Mouse (Mus musculus) liver, embryonic 12.5 days (tissue): ENCODE data around the gene Dpy30. TPM values are rescaled to one million over a fixed set of nuclear protein-coding genes. Genes with fewer than 3 reads are reported as not detected.
A peak's percentile ranks its signal among the peaks of the same experiment; 100 is the strongest.
"Not testable (repeated sequence)": the region's sequence is repeated elsewhere in the genome, so short reads cannot be mapped to it uniquely, and the experiment has no call there.

Experiments
- ATAC-seq: fragments of 200-750 bp; cut with Nextera tagmentation; 2 replicates; pipeline ENCODE4 v1.8.0; 2017; ENCODE audit warnings: moderate number of reproducible peaks, mild to moderate bottlenecking, moderate library complexity
- H3K27ac ChIP-seq: fragments of 300-500 bp; sonication (generic); 2 replicates; pipeline ENCODE4 v1.5.1; 2016; ENCODE audit warnings: mild to moderate bottlenecking
- H3K27me3 ChIP-seq: fragments of 300-500 bp; sonication (generic); replicated peaks from 2 replicates; pipeline ENCODE4 v1.6.1; 2016; ENCODE audit warnings: mild to moderate bottlenecking, moderate library complexity
- H3K36me3 ChIP-seq: fragments of 300-500 bp; sonication (generic); 2 replicates; pipeline ENCODE4 v1.6.1; 2016; ENCODE audit warnings: mild to moderate bottlenecking, moderate library complexity
- H3K4me1 ChIP-seq: fragments of 300-500 bp; sonication (generic); 2 replicates; pipeline ENCODE4 v1.6.1; 2016
- H3K4me2 ChIP-seq: fragments of 300-500 bp; sonication (generic); 2 replicates; pipeline ENCODE4 v1.6.1; 2016; ENCODE audit warnings: mild to moderate bottlenecking, moderate library complexity
- H3K4me3 ChIP-seq: fragments of 300-500 bp; sonication (generic); 2 replicates; pipeline ENCODE4 v1.5.1; 2016; ENCODE audit warnings: mild to moderate bottlenecking, moderate library complexity
- H3K9ac ChIP-seq: fragments of 300-500 bp; sonication (generic); 2 replicates; pipeline ENCODE4 v1.6.1; 2016; ENCODE audit warnings: mild to moderate bottlenecking, moderate library complexity
- H3K9me3 ChIP-seq: fragments of 300-500 bp; sonication (generic); replicated peaks from 2 replicates; pipeline ENCODE4 v1.6.1; 2016; ENCODE audit warnings: mild to moderate bottlenecking, moderate library complexity
- WGBS: fragments of 180-500 bp; shearing (Covaris S2); methylation state at CpG from one replicate; pipeline ENCODE4 v1.1.7; 2016; ENCODE audit not compliant: insufficient replicate concordance; 5-methylcytosine and 5-hydroxymethylcytosine counted together
- polyA plus RNA-seq: library from polyadenylated mRNA; unstranded; fragments of >200 nt; fragmentation: Nextera tagmentation; extraction: Ambion mirVana; gene quantifications from 2 replicates; pipeline ENCODE4 v1.2.1, GENCODE M21; 2016

The Dpy30 gene
- polyA plus RNA-seq = 204 and 209 TPM in 2 replicates

- Histone ChIP-seq H3K9ac (no peak within 1 kb of the TSS), H3K36me3 (no peaks in the 10 kb centered on the region), H3K4me2 (no peak within 1 kb of the TSS), H3K9me3 (no peaks in the 10 kb centered on the region), H3K27ac (no peak within 1 kb of the TSS), H3K4me1 (no peaks in the 10 kb centered on the region), H3K27me3 (no peaks in the 10 kb centered on the region), H3K4me3 (no peak within 1 kb of the TSS)
- ATAC-seq = no peak
- 71% methylated on average over 2 of the region's 2 CpGs for WGBS
Observed at GRCm38 (mm10) chr17:74323844-74324243, at the start of gene Dpy30. Gene Dpy30 (minus strand): TSS chr17:74323944.

GRCm38 (mm10) chr17:74363592-74363991 is 39.8 kb upstream of the Dpy30 start:
- ATAC-seq = no peak
- H3K36me3 ChIP-seq = peaks cover 46% of the 10 kb centered on the region
- no peak overlapping the region for H3K4me2 ChIP-seq
- no peaks in the 10 kb centered on the region for H3K9me3 ChIP-seq
- no peaks in the 10 kb centered on the region for H3K27me3 ChIP-seq
- H3K9ac ChIP-seq = no peak overlapping the region
- H3K27ac ChIP-seq = no peak overlapping the region
- peaks cover 9% of the 10 kb centered on the region; the same call in 1 of the 2 replicates for H3K4me1 ChIP-seq
- WGBS = 36% methylated on average over 1 of the region's 1 CpGs
- H3K4me3 ChIP-seq = no peak overlapping the region

- H3K4me3 ChIP-seq = no peak overlapping the region
- H3K9me3 ChIP-seq = no peaks in the 10 kb centered on the region
- 79% methylated on average over 5 of the region's 5 CpGs for WGBS
- H3K4me1 ChIP-seq = peaks cover 43% of the 10 kb centered on the region
- no peak overlapping the region for H3K27ac ChIP-seq
- peaks cover 4% of the 10 kb centered on the region for H3K36me3 ChIP-seq
- H3K27me3 ChIP-seq = no peaks in the 10 kb centered on the region
- peak overlapping the region; percentile 89 for H3K4me2 ChIP-seq
- ATAC-seq = no peak
- H3K9ac ChIP-seq = peak overlapping the region; percentile 99; the same call in 1 of the 2 replicates
Observed at GRCm38 (mm10) chr17:74341151-74341550, 17.4 kb upstream of the Dpy30 start.

- Histone ChIP-seq H3K4me1 (peaks cover 43% of the 10 kb centered on the region), H3K27ac (peak within 1 kb of the TSS; percentile 97), H3K9me3 (no peaks in the 10 kb centered on the region), H3K36me3 (peaks cover 4% of the 10 kb centered on the region), H3K4me2 (peak within 1 kb of the TSS; percentile 89), H3K9ac (peak within 1 kb of the TSS; percentile 99), H3K4me3 (peak within 1 kb of the TSS; percentile 100), H3K27me3 (no peaks in the 10 kb centered on the region)
- WGBS = 1% methylated on average over 66 of the region's 90 CpGs
- ATAC-seq = peak; percentile 87
Observed at GRCm38 (mm10) chr17:74338937-74339804, 15.4 kb upstream of the Dpy30 start, which contains the start of gene Spast. Gene Spast (plus strand): TSS chr17:74338987.

- Histone ChIP-seq H3K9ac (peak overlapping the region; percentile 99), H3K4me3 (peak overlapping the region; percentile 100), H3K36me3 (no peaks in the 10 kb centered on the region), H3K4me2 (peak overlapping the region; percentile 89), H3K4me1 (peaks cover 43% of the 10 kb centered on the region), H3K27me3 (no peaks in the 10 kb centered on the region), H3K9me3 (no peaks in the 10 kb centered on the region), H3K27ac (peak overlapping the region; percentile 97)
- under 1% methylated on average over 48 of the region's 50 CpGs for WGBS
- ATAC-seq = peak; percentile 96
Observed at GRCm38 (mm10) chr17:74338225-74338931, 14.6 kb upstream of the Dpy30 start.

- no peak overlapping the region for H3K27ac ChIP-seq
- no peaks in the 10 kb centered on the region for H3K27me3 ChIP-seq
- no peak overlapping the region for H3K4me3 ChIP-seq
- H3K9ac ChIP-seq = no peak overlapping the region
- WGBS = 58% methylated on average over 9 of the region's 9 CpGs
- H3K36me3 ChIP-seq = no peaks in the 10 kb centered on the region
- H3K9me3 ChIP-seq = no peaks in the 10 kb centered on the region
- H3K4me1 ChIP-seq = no peaks in the 10 kb centered on the region
- 0 out of 2 replicates have a peak, but pooled peaks have one; percentile 35 for ATAC-seq
- no peak overlapping the region for H3K4me2 ChIP-seq
Observed at GRCm38 (mm10) chr17:74331049-74331676, 7.4 kb upstream of the Dpy30 start.

- H3K36me3 ChIP-seq, H3K4me1 ChIP-seq, H3K4me3 ChIP-seq, H3K4me2 ChIP-seq, H3K27ac ChIP-seq, H3K9ac ChIP-seq, H3K27me3 ChIP-seq, H3K9me3 ChIP-seq: not testable (repeated sequence)
- peak; percentile 61; the same call in 1 of the 2 replicates for ATAC-seq
- WGBS = 38% methylated on average over 2 of the region's 2 CpGs
Observed at GRCm38 (mm10) chr17:74328146-74328545, 4.4 kb upstream of the Dpy30 start.

GRCm38 (mm10) chr17:74327195-74327594 is 3.5 kb upstream of the Dpy30 start:
- not testable (repeated sequence) for H3K4me1 ChIP-seq, H3K27ac ChIP-seq, H3K36me3 ChIP-seq, H3K9ac ChIP-seq, H3K4me2 ChIP-seq, H3K9me3 ChIP-seq, H3K4me3 ChIP-seq, ATAC-seq, H3K27me3 ChIP-seq
- 70% methylated on average over 7 of the region's 7 CpGs for WGBS

- H3K4me3 ChIP-seq = no peak overlapping the region
- WGBS = 40% methylated on average over 5 of the region's 5 CpGs
- no peak overlapping the region for H3K27ac ChIP-seq
- ATAC-seq = no peak
- no peak overlapping the region for H3K9ac ChIP-seq
- H3K4me2 ChIP-seq = no peak overlapping the region
- no peaks in the 10 kb centered on the region for H3K27me3 ChIP-seq
- H3K9me3 ChIP-seq = no peaks in the 10 kb centered on the region
- 0 out of 2 replicates have a peak, but pooled peaks cover under 1% of the 10 kb centered on the region for H3K4me1 ChIP-seq
- no peaks in the 10 kb centered on the region for H3K36me3 ChIP-seq
Observed at GRCm38 (mm10) chr17:74322400-74323054, 1.2 kb downstream of the Dpy30 start.

GRCm38 (mm10) chr17:74318721-74319120 is 5.0 kb downstream of the Dpy30 start:
- H3K4me3 ChIP-seq = no peak overlapping the region
- no peaks in the 10 kb centered on the region for H3K27me3 ChIP-seq
- H3K9ac ChIP-seq = no peak overlapping the region
- peaks cover 8% of the 10 kb centered on the region for H3K36me3 ChIP-seq
- 89% methylated on average over 6 of the region's 6 CpGs for WGBS
- ATAC-seq = no peak
- no peak overlapping the region for H3K27ac ChIP-seq
- H3K9me3 ChIP-seq = no peaks in the 10 kb centered on the region
- H3K4me2 ChIP-seq = no peak overlapping the region
- peaks cover 24% of the 10 kb centered on the region for H3K4me1 ChIP-seq

GRCm38 (mm10) chr17:74316309-74316863 is 7.4 kb downstream of the Dpy30 start:
- ATAC-seq = peak; percentile 94
- Histone ChIP-seq H3K27me3 (no peaks in the 10 kb centered on the region), H3K4me2 (peak overlapping the region; percentile 80), H3K27ac (peak overlapping the region; percentile 92), H3K9me3 (no peaks in the 10 kb centered on the region), H3K4me1 (peaks cover 24% of the 10 kb centered on the region), H3K9ac (peak overlapping the region; percentile 90), H3K4me3 (peak overlapping the region; percentile 93), H3K36me3 (peaks cover 30% of the 10 kb centered on the region)
- under 1% methylated on average over 48 of the region's 48 CpGs for WGBS
